ENCODE assay signal across 10 mouse cellular contexts in genomic region chr17:83216251-83216919, GRCm38 (mm10). TPM values are rescaled to one million over a fixed set of nuclear protein-coding genes. Genes with fewer than 3 reads are reported as not detected.
DNase-seq lines count a peak whose midpoint lies in the region; ATAC-seq lines count a peak whose summit lies in the region.
"Had no signal": no experiment of that assay in that cellular context is flagged by ENCODE, and none has a peak within 500 bp of the region (broad histone marks: within the 10 kb centered on the region; RNA-seq: fewer than 3 reads in every experiment).

No protein-coding gene starts in this region.

- H3K4me1 ChIP-seq in heart, embryonic 14.5 days (ENCODE audit: control insufficient read depth in 2 of 2, insufficient read depth in 2 of 2, low read length in 2 of 2): peaks cover 41 to 55% of the 10 kb centered on the region in 2 experiments
- peaks cover 6% of the 10 kb centered on the region; the same call in 1 of the 2 replicates for H3K4me1 ChIP-seq in brown adipose tissue, adult 24 weeks (ENCODE audit: control insufficient read depth, insufficient read depth, insufficient read length, low read length)
- H3K4me1 ChIP-seq in hindbrain, embryonic 13.5 days (replicated peaks): peaks cover 63% of the 10 kb centered on the region
- H3K4me1 ChIP-seq in midbrain, embryonic 13.5 days (replicated peaks): peaks cover 57% of the 10 kb centered on the region

- H3K9ac ChIP-seq in heart, embryonic 14.5 days (ENCODE audit: low read length): peak overlapping the region; percentile 99
- H3K9ac ChIP-seq in hindbrain, embryonic 13.5 days: peak overlapping the region; percentile 94
- peak overlapping the region; percentile 87 for H3K9ac ChIP-seq in midbrain, embryonic 13.5 days (replicated peaks)

- H3K4me3 ChIP-seq in heart, embryonic 14.5 days (ENCODE audit: control insufficient read depth in 1 of 2, insufficient read depth in 1 of 2, low read depth in 1 of 2, low read length in 2 of 2): peak overlapping the region; percentile 90 to 95
- H3K4me3 ChIP-seq in brown adipose tissue, adult 24 weeks (ENCODE audit: insufficient read depth, low read depth, low read length): peak overlapping the region; percentile 83
- peak overlapping the region; percentile 78 for H3K4me3 ChIP-seq in hindbrain, embryonic 13.5 days
- peak overlapping the region; percentile 67 for H3K4me3 ChIP-seq in midbrain, embryonic 13.5 days (replicated peaks)

- peak overlapping the region; percentile 95 for H3K4me2 ChIP-seq in heart, embryonic 14.5 days (ENCODE audit: low read length)
- H3K4me2 ChIP-seq in hindbrain, embryonic 13.5 days: peak overlapping the region; percentile 93
- H3K4me2 ChIP-seq in midbrain, embryonic 13.5 days (replicated peaks): peak overlapping the region; percentile 83

- DNase-seq in heart, adult 8-10 months (ENCODE audit: low spot score): no peak
- no peak for DNase-seq in left cerebral cortex, postnatal 25 days (ENCODE audit: low spot score in 2 of 2)
- DNase-seq in Muller cell, postnatal 12 days (ENCODE audit: inconsistent ontology term): no peak
- no peak for DNase-seq in adrenal gland, adult 8-10 months

- H3K27ac ChIP-seq in heart, embryonic 14.5 days (replicated peaks in 1 of 2; ENCODE audit: control insufficient read depth in 1 of 2, insufficient read depth in 1 of 2, low read depth in 2 of 2, low read length in 2 of 2): peak overlapping the region; percentile 77 to 99
- no peak overlapping the region for H3K27ac ChIP-seq in brown adipose tissue, adult 24 weeks (replicated peaks; ENCODE audit: low read depth, low read length)
- peak overlapping the region; percentile 93 for H3K27ac ChIP-seq in hindbrain, embryonic 13.5 days
- no peak overlapping the region for H3K27ac ChIP-seq in midbrain, embryonic 13.5 days

- intact Hi-C loops in left cerebral cortex, postnatal 25 days (cut with DNase I): no loop called here

- WGBS in heart, embryonic 14.5 days: 8% methylated on average over 7 of the region's 7 CpGs
- 17% methylated on average over 7 of the region's 7 CpGs for WGBS in hindbrain, embryonic 13.5 days
- WGBS in midbrain, embryonic 13.5 days: 20% methylated on average over 7 of the region's 7 CpGs

- peaks cover 19% of the 10 kb centered on the region for H3K36me3 ChIP-seq in heart, embryonic 14.5 days (ENCODE audit: control insufficient read depth, insufficient read depth, low read length)
- H3K36me3 ChIP-seq in hindbrain, embryonic 13.5 days: peaks cover 5% of the 10 kb centered on the region; the same call in 1 of the 2 replicates
- H3K36me3 ChIP-seq in midbrain, embryonic 13.5 days: no peaks in the 10 kb centered on the region
- H3K36me3 ChIP-seq: G1E had no signal

- no peak for ATAC-seq in heart, embryonic 14.5 days (ENCODE audit: insufficient number of reproducible peaks, insufficient read depth, low FRiP score, low read depth)
- no peak for ATAC-seq in hindbrain, embryonic 13.5 days (ENCODE audit: low FRiP score)
- ATAC-seq in midbrain, embryonic 13.5 days: no peak

- H3K27me3 ChIP-seq in heart, embryonic 14.5 days (ENCODE audit: control insufficient read depth, insufficient read depth, low read length): no peaks in the 10 kb centered on the region
- 0 out of 2 replicates have a peak, but pooled peaks cover 11% of the 10 kb centered on the region for H3K27me3 ChIP-seq in hindbrain, embryonic 13.5 days
- H3K27me3 ChIP-seq in midbrain, embryonic 13.5 days: peaks cover 86% of the 10 kb centered on the region

- no peaks in the 10 kb centered on the region for H3K9me3 ChIP-seq in heart, embryonic 14.5 days (ENCODE audit: control insufficient read depth, low read length)
- no peaks in the 10 kb centered on the region for H3K9me3 ChIP-seq in hindbrain, embryonic 13.5 days
- H3K9me3 ChIP-seq in midbrain, embryonic 13.5 days: no peaks in the 10 kb centered on the region

RNA-seq across cellular contexts. Expression of gene Pkdcc, which starts 1.3 kb away (rescaled TPM):
- 12.5 and 20.2 TPM in 2 replicates for polyA plus RNA-seq in heart, embryonic 14.5 days (2014; fragmentation: Nextera tagmentation; extraction: Ambion mirVana)
- 10 to 100 TPM; 46.4 to 59.2 (median 52.7) TPM for total RNA-seq in heart, adult 8-10 months (2022)
- 7.3 and 7.4 TPM in 2 replicates for polyA plus RNA-seq in brown adipose tissue, adult 24 weeks (2012; ENCODE audit: insufficient read depth, insufficient read length, missing spikeins)
- polyA plus RNA-seq in hindbrain, embryonic 13.5 days (2015; fragmentation: Nextera tagmentation; extraction: Ambion mirVana): 4.4 and 5.7 TPM in 2 replicates
- 1.5 and 2.3 TPM in 2 replicates for polyA plus RNA-seq in midbrain, embryonic 13.5 days (2015; fragmentation: Nextera tagmentation; extraction: Ambion mirVana)
- 10 to 100 TPM; 14.0 to 14.4 TPM for total RNA-seq in left cerebral cortex, postnatal 25 days (2021)
- 100 to 1,000 TPM in 2 of 4 experiments, 10 to 100 TPM in 2; 43.0 to 255 (median 85.3) TPM for total RNA-seq in adrenal gland, adult 8-10 months (2022)
- total RNA-seq: common myeloid progenitor, adult 5-6 weeks; G1E had no signal
- polyA plus RNA-seq: G1E had no signal

Comparison
In these comparisons a context has a peak if more than half of its experiments do, and no peak if none do; other contexts are left out.
1. H3K27ac ChIP-seq: peak in heart, embryonic 14.5 days (2 of 2) and hindbrain, embryonic 13.5 days (single experiment); none in brown adipose tissue, adult 24 weeks (single experiment) and midbrain, embryonic 13.5 days (single experiment).
2. Peak in every context shown above with its lines, with median percentiles within 50 percentile points of each other: H3K4me2 ChIP-seq, H3K4me3 ChIP-seq and H3K9ac ChIP-seq.